Comparison of ENCODE assay signal across 9 mouse cellular contexts in genomic region chr12:24708824-24709218, GRCm38 (mm10). TPM values are rescaled to one million over a fixed set of nuclear protein-coding genes. Genes with fewer than 3 reads are reported as not detected.
DNase-seq lines count a peak whose midpoint lies in the region; ATAC-seq and TF ChIP-seq lines count a peak whose summit lies in the region.
"Had no signal": no experiment of that assay in that cellular context is flagged by ENCODE, and none has a peak within 500 bp of the region (broad histone marks: within the 10 kb centered on the region; RNA-seq: fewer than 3 reads in every experiment).

No protein-coding gene starts in this region.

- peak; percentile 44 for DNase-seq in lung, embryonic 14.5 days
- DNase-seq in lung, postnatal 14 days, result no peak
- no peak for DNase-seq in embryonic facial prominence, embryonic 14.5 days (ENCODE audit: low spot score)
- no peak for DNase-seq in cerebellum, adult 18-20 months
- no peak for DNase-seq in left cerebral cortex, postnatal 14 days (ENCODE audit: low spot score in 2 of 2)
- no peak for DNase-seq in gastrocnemius, adult 8-10 months (ENCODE audit: low spot score in 2 of 2)

- ATAC-seq in lung, embryonic 14.5 days (ENCODE audit: insufficient read depth), result no peak
- no peak for ATAC-seq in embryonic facial prominence, embryonic 14.5 days (ENCODE audit: low read depth)
- no peak for ATAC-seq in intestine, embryonic 16.5 days
- ATAC-seq in neural tube, embryonic 15.5 days (ENCODE audit: low FRiP score), result no peak; the same call in 1 of the 2 replicates

- H3K27me3 ChIP-seq in lung, embryonic 14.5 days (ENCODE audit: insufficient read depth, low read length), result no peaks in the 10 kb centered on the region
- H3K27me3 ChIP-seq in embryonic facial prominence, embryonic 14.5 days (replicated peaks; ENCODE audit: control insufficient read depth, insufficient read depth, low read length), result no peaks in the 10 kb centered on the region
- H3K27me3 ChIP-seq in intestine, embryonic 16.5 days (replicated peaks; ENCODE audit: control insufficient read depth, insufficient read depth, low read length), result no peaks in the 10 kb centered on the region
- H3K27me3 ChIP-seq in neural tube, embryonic 15.5 days (replicated peaks), result peaks cover 12% of the 10 kb centered on the region; the same call in 1 of the 2 replicates

- no peaks in the 10 kb centered on the region for H3K9me3 ChIP-seq in lung, embryonic 14.5 days (ENCODE audit: low read depth, low read length)
- H3K9me3 ChIP-seq in embryonic facial prominence, embryonic 14.5 days (ENCODE audit: control insufficient read depth, low read length), result no peaks in the 10 kb centered on the region
- H3K9me3 ChIP-seq in intestine, embryonic 16.5 days (ENCODE audit: control insufficient read depth, low read length), result no peaks in the 10 kb centered on the region
- no peaks in the 10 kb centered on the region for H3K9me3 ChIP-seq in neural tube, embryonic 15.5 days (replicated peaks)

- peak overlapping the region; percentile 86 for H3K4me2 ChIP-seq in lung, embryonic 14.5 days
- H3K4me2 ChIP-seq in embryonic facial prominence, embryonic 14.5 days (ENCODE audit: low read depth, low read length), result peak overlapping the region; percentile 77
- peak overlapping the region; percentile 81 for H3K4me2 ChIP-seq in intestine, embryonic 16.5 days (ENCODE audit: low read depth, low read length)
- peak overlapping the region; percentile 87 for H3K4me2 ChIP-seq in neural tube, embryonic 15.5 days

- no peak for TF ChIP-seq CTCF in lung, embryonic 14.5 days (IDR thresholded peaks at IDR 0.05; ENCODE audit: low read depth)

- H3K9ac ChIP-seq in lung, embryonic 14.5 days, result peak overlapping the region; percentile 84
- peak overlapping the region; percentile 83 for H3K9ac ChIP-seq in embryonic facial prominence, embryonic 14.5 days (ENCODE audit: low read depth, low read length)
- H3K9ac ChIP-seq in intestine, embryonic 16.5 days (ENCODE audit: low read depth, low read length), result peak overlapping the region; percentile 83
- H3K9ac ChIP-seq in neural tube, embryonic 15.5 days (replicated peaks), result peak overlapping the region; percentile 68; the same call in 1 of the 2 replicates

- H3K4me1 ChIP-seq in lung, embryonic 14.5 days (ENCODE audit: insufficient read depth), result no peaks in the 10 kb centered on the region
- peaks cover 12% of the 10 kb centered on the region for H3K4me1 ChIP-seq in embryonic facial prominence, embryonic 14.5 days (ENCODE audit: control insufficient read depth, insufficient read depth, low read length)
- peaks cover 27% of the 10 kb centered on the region for H3K4me1 ChIP-seq in intestine, embryonic 16.5 days (ENCODE audit: control insufficient read depth, insufficient read depth, low read length)
- peaks cover 25% of the 10 kb centered on the region for H3K4me1 ChIP-seq in neural tube, embryonic 15.5 days

- under 1% methylated on average over 17 of the region's 17 CpGs for WGBS in lung, embryonic 14.5 days
- WGBS in embryonic facial prominence, embryonic 14.5 days, result under 1% methylated on average over 17 of the region's 17 CpGs
- under 1% methylated on average over 17 of the region's 17 CpGs for WGBS in intestine, embryonic 16.5 days
- WGBS in neural tube, embryonic 15.5 days, result under 1% methylated on average over 17 of the region's 17 CpGs

- H3K4me3 ChIP-seq in lung, embryonic 14.5 days (ENCODE audit: low read depth, low read length), result peak overlapping the region; percentile 91
- H3K4me3 ChIP-seq in embryonic facial prominence, embryonic 14.5 days (ENCODE audit: low read depth, low read length), result peak overlapping the region; percentile 93
- peak overlapping the region; percentile 92 for H3K4me3 ChIP-seq in intestine, embryonic 16.5 days (ENCODE audit: low read length)
- peak overlapping the region; percentile 79 for H3K4me3 ChIP-seq in neural tube, embryonic 15.5 days (replicated peaks)

- peak overlapping the region; percentile 64 for H3K27ac ChIP-seq in lung, embryonic 14.5 days (ENCODE audit: low read depth)
- H3K27ac ChIP-seq in embryonic facial prominence, embryonic 14.5 days (replicated peaks; ENCODE audit: low read depth, low read length), result peak overlapping the region; percentile 84
- 0 out of 2 replicates have a peak overlapping the region, but pooled peaks have one; percentile 21 for H3K27ac ChIP-seq in intestine, embryonic 16.5 days (ENCODE audit: low read length)
- H3K27ac ChIP-seq in neural tube, embryonic 15.5 days (replicated peaks), result no peak overlapping the region

- peaks cover 42% of the 10 kb centered on the region for H3K36me3 ChIP-seq in lung, embryonic 14.5 days (ENCODE audit: insufficient read depth)
- peaks cover 30% of the 10 kb centered on the region for H3K36me3 ChIP-seq in embryonic facial prominence, embryonic 14.5 days (ENCODE audit: control insufficient read depth, insufficient read depth, low read length)
- H3K36me3 ChIP-seq in intestine, embryonic 16.5 days (ENCODE audit: control insufficient read depth, insufficient read depth, low read length), result no peaks in the 10 kb centered on the region; the same call in 1 of the 2 replicates
- no peaks in the 10 kb centered on the region for H3K36me3 ChIP-seq in neural tube, embryonic 15.5 days

- intact Hi-C loops in left cerebral cortex, postnatal 14 days (cut with DNase I), result no loop called here

RNA-seq across cellular contexts. Expression of gene Rrm2, which starts 0.8 kb away (rescaled TPM):
- polyA plus RNA-seq in lung, embryonic 14.5 days (2014; fragmentation: Nextera tagmentation; extraction: Ambion mirVana), result 219 and 221 TPM in 2 replicates
- polyA plus RNA-seq in embryonic facial prominence, embryonic 14.5 days (2014; fragmentation: Nextera tagmentation; extraction: Ambion mirVana), result 120 and 138 TPM in 2 replicates
- polyA plus RNA-seq in intestine, embryonic 16.5 days (2015; fragmentation: Nextera tagmentation; extraction: Ambion mirVana), result 122 and 147 TPM in 2 replicates
- 42.1 and 74.2 TPM in 2 replicates for polyA plus RNA-seq in neural tube, embryonic 15.5 days (2015; fragmentation: Nextera tagmentation; extraction: Ambion mirVana)
- 1 to 10 TPM; 4.9 to 5.2 TPM for total RNA-seq in left cerebral cortex, postnatal 14 days (2021)
- under 1 TPM; 0.46 to 0.73 (median 0.50) TPM for total RNA-seq in gastrocnemius, adult 8-10 months (2022)

RNA-seq across cellular contexts. Expression of gene Cys1, which starts 27.2 kb away (rescaled TPM):
- 1.3 and 2.4 TPM in 2 replicates for polyA plus RNA-seq in lung, embryonic 14.5 days (2014; fragmentation: Nextera tagmentation; extraction: Ambion mirVana)
- polyA plus RNA-seq in embryonic facial prominence, embryonic 14.5 days (2014; fragmentation: Nextera tagmentation; extraction: Ambion mirVana), result 6.1 and 7.1 TPM in 2 replicates
- 1.4 and 2.1 TPM in 2 replicates for polyA plus RNA-seq in intestine, embryonic 16.5 days (2015; fragmentation: Nextera tagmentation; extraction: Ambion mirVana)
- polyA plus RNA-seq in neural tube, embryonic 15.5 days (2015; fragmentation: Nextera tagmentation; extraction: Ambion mirVana), result 1.4 and 2.1 TPM in 2 replicates
- total RNA-seq in left cerebral cortex, postnatal 14 days (2021), result 1 to 10 TPM; 9.9 to 10.0 TPM
- 1 to 10 TPM; 1.9 to 3.4 (median 2.9) TPM for total RNA-seq in gastrocnemius, adult 8-10 months (2022)
- total RNA-seq: neutrophil, adult 5-6 weeks had no signal

RNA-seq across cellular contexts. Expression of gene Klf11, which starts 57.7 kb away (rescaled TPM):
- polyA plus RNA-seq in lung, embryonic 14.5 days (2014; fragmentation: Nextera tagmentation; extraction: Ambion mirVana), result 12.3 and 13.4 TPM in 2 replicates
- polyA plus RNA-seq in embryonic facial prominence, embryonic 14.5 days (2014; fragmentation: Nextera tagmentation; extraction: Ambion mirVana), result 12.1 and 16.3 TPM in 2 replicates
- polyA plus RNA-seq in intestine, embryonic 16.5 days (2015; fragmentation: Nextera tagmentation; extraction: Ambion mirVana), result 8.1 and 10.0 TPM in 2 replicates
- polyA plus RNA-seq in neural tube, embryonic 15.5 days (2015; fragmentation: Nextera tagmentation; extraction: Ambion mirVana), result 11.3 and 11.4 TPM in 2 replicates
- total RNA-seq in left cerebral cortex, postnatal 14 days (2021), result 1 to 10 TPM; 5.3 to 6.7 TPM
- total RNA-seq in gastrocnemius, adult 8-10 months (2022), result 1 to 10 TPM; 3.2 to 4.5 (median 4.2) TPM
